Mouse (Mus musculus) midbrain, embryonic 12.5 days (tissue): ENCODE measurements at regions not wholly inside any gene's neighbourhood (a gene's known extent, or its start where the extent isn't known, plus 50 kb on each side); places are given as distances from the start of the nearest gene placed in this dataset.

Experiments used
- ATAC-seq: fragments of 200-750 bp; cut with Nextera tagmentation; 2 replicates; pipeline ENCODE4 v1.8.0; 2017; ENCODE audit warnings: low read depth, moderate TSS enrichment, moderate library complexity; ENCODE audit not compliant: low FRiP score
- H3K27ac ChIP-seq: fragments of 300-500 bp; sonication (generic); replicated peaks from 2 replicates; pipeline ENCODE4 v1.5.1; 2016; ENCODE audit warnings: mild to moderate bottlenecking
- H3K27me3 ChIP-seq: fragments of 300-500 bp; sonication (generic); 2 replicates; pipeline ENCODE4 v1.6.1; 2016; ENCODE audit warnings: mild to moderate bottlenecking
- H3K36me3 ChIP-seq: fragments of 300-500 bp; sonication (generic); 2 replicates; pipeline ENCODE4 v1.6.1; 2016
- H3K4me1 ChIP-seq: fragments of 300-500 bp; sonication (generic); 2 replicates; pipeline ENCODE4 v1.6.1; 2016
- H3K4me2 ChIP-seq: fragments of 300-500 bp; sonication (generic); replicated peaks from 2 replicates; pipeline ENCODE4 v1.6.1; 2016; ENCODE audit warnings: mild to moderate bottlenecking, moderate library complexity
- H3K4me3 ChIP-seq: fragments of 300-500 bp; sonication (generic); 2 replicates; pipeline ENCODE4 v1.5.1; 2016; ENCODE audit warnings: mild to moderate bottlenecking
- H3K9ac ChIP-seq: fragments of 300-500 bp; sonication (generic); replicated peaks from 2 replicates; pipeline ENCODE4 v1.6.1; 2016; ENCODE audit warnings: mild to moderate bottlenecking, moderate library complexity
- H3K9me3 ChIP-seq: fragments of 300-500 bp; sonication (generic); 2 replicates; pipeline ENCODE4 v1.6.1; 2016; ENCODE audit warnings: mild to moderate bottlenecking
- WGBS: fragments of 180-500 bp; shearing (Covaris S2); methylation state at CpG from one replicate; pipeline ENCODE4 v1.1.7; 2016; 5-methylcytosine and 5-hydroxymethylcytosine counted together

GRCm38 (mm10) chr13:110601352-110601751 lies 206.5 kb downstream of the Plk2 start:
- no peak for ATAC-seq
- H3K4me1 ChIP-seq: no peaks in the 10 kb centered on the region
- 75% methylated on average over 5 of the region's 5 CpGs for WGBS

DNA sequence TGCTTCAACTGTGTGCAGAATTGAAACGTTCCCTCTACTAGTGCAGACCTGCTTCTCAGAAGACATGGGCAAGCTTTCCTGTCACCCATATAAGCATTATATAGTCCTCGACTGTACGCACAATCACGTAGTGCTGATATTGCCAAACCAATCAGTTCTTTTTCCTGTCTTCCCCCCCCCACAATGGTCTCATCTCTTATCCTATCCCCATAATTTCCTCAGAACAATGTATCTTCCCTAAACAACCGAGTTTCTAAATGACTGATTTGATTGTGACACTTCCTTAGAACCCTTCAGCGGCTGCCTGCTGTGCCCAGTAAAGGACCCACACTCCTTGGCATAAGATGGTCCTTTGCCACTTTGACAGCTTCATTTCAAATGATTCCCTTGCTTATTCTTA lies 207.0 kb downstream of the Plk2 start:
- WGBS: 84% methylated on average over 6 of the region's 6 CpGs
- Histone ChIP-seq H3K27ac (no peak overlapping the region), H3K4me1 (no peaks in the 10 kb centered on the region), H3K4me2 (no peak overlapping the region), H3K27me3 (no peaks in the 10 kb centered on the region), H3K9me3 (no peaks in the 10 kb centered on the region), H3K36me3 (no peaks in the 10 kb centered on the region), H3K4me3 (no peak overlapping the region), H3K9ac (no peak overlapping the region)
- ATAC-seq: no peak

More at GRCm38 (mm10) chr13:110601352-110601751, 206.5 kb downstream of the Plk2 start:
- H3K9ac ChIP-seq: no peak overlapping the region
- H3K36me3 ChIP-seq: no peaks in the 10 kb centered on the region
- H3K4me3 ChIP-seq: no peak overlapping the region
- H3K27ac ChIP-seq: no peak overlapping the region
- no peaks in the 10 kb centered on the region for H3K9me3 ChIP-seq
- H3K4me2 ChIP-seq: no peak overlapping the region
- no peaks in the 10 kb centered on the region for H3K27me3 ChIP-seq

DNA sequence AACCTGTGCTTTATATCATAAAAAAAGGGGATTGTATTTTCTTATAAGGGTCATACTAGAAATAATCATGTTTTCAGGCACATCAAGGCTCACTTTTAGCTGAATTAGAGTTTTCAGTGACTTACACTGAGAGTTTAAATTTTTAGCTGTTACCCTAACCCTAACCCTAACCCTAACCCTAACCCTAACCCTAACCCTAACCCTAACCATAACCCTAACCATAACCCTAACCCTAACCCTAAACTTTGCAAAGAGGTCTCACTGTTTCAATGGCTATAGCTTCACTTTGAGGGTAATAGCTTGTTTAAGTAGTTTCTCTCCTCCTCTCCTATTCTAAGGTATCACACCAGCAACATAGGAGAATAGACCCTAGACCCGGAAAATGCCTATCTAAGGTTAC lies 208.0 kb downstream of the Plk2 start:
- Histone ChIP-seq H3K27me3 (no peaks in the 10 kb centered on the region), H3K36me3 (no peaks in the 10 kb centered on the region), H3K9me3 (no peaks in the 10 kb centered on the region), H3K27ac (no peak overlapping the region), H3K9ac (no peak overlapping the region), H3K4me2 (no peak overlapping the region), H3K4me1 (no peaks in the 10 kb centered on the region), H3K4me3 (no peak overlapping the region)
- 79% methylated on average over 1 of the region's 1 CpGs for WGBS
- ATAC-seq: no peak

DNA sequence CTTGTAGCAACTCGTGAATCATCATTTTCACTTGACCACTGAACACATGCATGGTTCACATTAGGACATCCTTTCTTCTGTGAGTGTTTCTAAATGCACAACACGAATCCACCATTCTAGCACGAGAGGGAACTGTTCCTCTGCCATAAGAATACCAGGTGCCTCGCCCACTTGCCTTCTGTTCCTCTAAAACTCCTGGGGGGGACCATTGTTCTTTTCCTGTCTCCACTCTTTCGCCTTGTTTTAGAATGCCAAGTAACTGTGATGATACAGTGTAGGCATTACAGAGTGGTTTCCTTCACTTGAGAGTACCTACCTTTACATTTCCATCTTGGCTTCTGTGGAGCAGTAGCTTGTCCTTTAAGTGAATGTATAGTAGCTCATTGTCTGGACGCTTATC lies 224.2 kb downstream of the Plk2 start:
- no peak overlapping the region for H3K9ac ChIP-seq
- WGBS: 82% methylated on average over 6 of the region's 6 CpGs

DNA sequence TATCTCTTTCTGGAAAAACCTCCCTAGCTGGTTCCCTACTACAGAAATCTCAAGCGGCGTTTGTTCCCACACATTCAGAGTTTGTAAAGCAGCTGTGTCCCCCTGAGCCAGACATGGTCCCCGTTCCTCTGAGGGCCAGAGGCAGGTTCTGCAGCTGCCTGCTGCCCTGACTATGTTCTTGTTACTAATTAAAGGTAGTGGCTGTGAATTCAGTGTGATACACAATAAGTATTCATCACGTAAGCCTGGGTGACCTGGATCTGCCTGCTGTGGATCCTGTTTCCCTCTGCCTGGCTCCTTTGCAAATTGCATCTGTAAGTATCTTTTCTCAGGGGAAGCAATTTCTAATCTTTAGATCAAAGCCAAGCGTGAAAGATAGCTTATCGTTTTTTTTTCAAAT lies 232.3 kb downstream of the Plk2 start:
- Histone ChIP-seq H3K36me3 (no peaks in the 10 kb centered on the region), H3K4me2 (no peak overlapping the region), H3K9ac (no peak overlapping the region), H3K4me3 (no peak overlapping the region), H3K27me3 (no peaks in the 10 kb centered on the region), H3K9me3 (no peaks in the 10 kb centered on the region), H3K4me1 (peaks cover 10% of the 10 kb centered on the region), H3K27ac (no peak overlapping the region)
- WGBS: 71% methylated on average over 6 of the region's 6 CpGs
- no peak for ATAC-seq

More for the DNA sequence above, 224.2 kb downstream of the Plk2 start:
- no peaks in the 10 kb centered on the region for H3K4me1 ChIP-seq
- H3K36me3 ChIP-seq: no peaks in the 10 kb centered on the region
- H3K4me3 ChIP-seq: no peak overlapping the region
- H3K27ac ChIP-seq: no peak overlapping the region
- H3K9me3 ChIP-seq: no peaks in the 10 kb centered on the region
- no peaks in the 10 kb centered on the region for H3K27me3 ChIP-seq
- ATAC-seq: no peak
- no peak overlapping the region for H3K4me2 ChIP-seq

DNA sequence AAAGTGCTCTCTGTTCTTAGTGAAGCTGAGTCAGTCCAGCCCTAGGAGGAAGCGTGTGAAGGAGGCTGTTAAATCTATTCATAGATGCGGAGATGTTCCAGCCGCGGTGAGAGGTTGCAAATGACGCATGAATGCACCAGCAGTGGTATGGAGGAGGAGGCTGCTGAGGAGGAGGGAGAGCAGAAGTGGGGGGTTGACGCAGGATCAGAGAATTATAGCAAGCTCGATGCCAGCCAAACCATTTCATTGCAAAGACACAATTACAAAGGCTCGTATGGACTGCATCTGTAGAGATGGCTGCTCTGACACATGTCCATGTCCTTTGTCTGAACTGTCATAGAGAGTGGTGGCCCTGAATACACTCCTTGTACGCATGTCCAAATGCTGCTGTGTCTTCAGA lies 232.9 kb downstream of the Plk2 start:
- Histone ChIP-seq H3K27me3 (no peaks in the 10 kb centered on the region), H3K9me3 (no peaks in the 10 kb centered on the region), H3K4me3 (no peak overlapping the region), H3K27ac (no peak overlapping the region), H3K36me3 (no peaks in the 10 kb centered on the region), H3K4me2 (no peak overlapping the region), H3K4me1 (peaks cover 10% of the 10 kb centered on the region), H3K9ac (no peak overlapping the region)
- 57% methylated on average over 9 of the region's 9 CpGs for WGBS
- ATAC-seq: peak; percentile 71

DNA sequence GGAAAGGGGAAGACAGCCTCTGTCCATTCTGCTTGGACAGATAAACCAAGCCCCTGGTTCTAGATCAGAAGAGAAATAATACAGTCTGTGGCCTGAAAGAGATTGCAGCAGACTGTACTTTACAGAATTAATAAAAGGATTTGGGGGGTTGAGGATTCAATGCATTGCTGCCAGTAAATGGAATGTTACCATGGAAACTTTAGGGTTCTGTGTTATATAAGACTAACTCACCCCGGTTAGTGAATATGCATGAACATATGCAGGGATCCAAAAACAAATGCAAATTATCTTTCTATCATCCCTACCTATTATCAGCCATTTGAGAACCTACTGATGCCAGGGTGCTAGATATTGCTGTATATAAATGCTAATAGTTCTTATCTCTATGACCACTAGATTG lies 233.4 kb downstream of the Plk2 start:
- Histone ChIP-seq H3K4me3 (no peak overlapping the region), H3K27ac (no peak overlapping the region), H3K9me3 (no peaks in the 10 kb centered on the region), H3K4me1 (peaks cover 10% of the 10 kb centered on the region), H3K4me2 (no peak overlapping the region), H3K9ac (no peak overlapping the region), H3K27me3 (no peaks in the 10 kb centered on the region), H3K36me3 (no peaks in the 10 kb centered on the region)
- WGBS: 64% methylated on average over 1 of the region's 1 CpGs
- ATAC-seq: no peak

DNA sequence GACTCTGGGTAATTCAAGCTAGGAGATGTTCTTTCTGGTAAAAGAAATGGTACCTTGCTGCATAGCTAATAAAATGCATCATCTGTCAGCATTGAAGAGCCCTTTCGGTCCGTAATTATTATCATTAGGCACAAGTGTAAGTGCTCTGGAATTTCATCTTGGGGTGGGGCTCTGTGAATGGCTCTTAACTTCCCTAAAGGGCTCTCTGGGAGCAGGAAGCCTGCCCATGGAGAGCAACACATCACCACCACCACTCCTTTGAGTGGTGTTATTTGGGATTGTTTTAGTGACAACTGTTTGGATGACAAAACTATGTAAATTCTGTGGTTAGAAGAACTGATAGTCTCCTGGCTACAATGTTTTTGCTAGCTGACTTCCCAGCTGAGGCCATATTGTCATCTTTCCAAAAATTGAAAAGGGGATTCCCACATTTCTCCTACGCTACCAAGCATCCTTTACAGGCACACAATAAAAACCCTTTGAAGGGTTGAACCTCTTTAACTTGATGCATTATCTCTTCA lies 238.5 kb downstream of the Plk2 start:
- H3K9ac ChIP-seq: no peak overlapping the region
- H3K27ac ChIP-seq: no peak overlapping the region
- no peaks in the 10 kb centered on the region for H3K9me3 ChIP-seq
- ATAC-seq: no peak
- 83% methylated on average over 3 of the region's 3 CpGs for WGBS
- no peak overlapping the region for H3K4me2 ChIP-seq
- H3K36me3 ChIP-seq: no peaks in the 10 kb centered on the region
- no peaks in the 10 kb centered on the region for H3K4me1 ChIP-seq
- H3K4me3 ChIP-seq: no peak overlapping the region
- H3K27me3 ChIP-seq: no peaks in the 10 kb centered on the region

GRCm38 (mm10) chr13:110633899-110634298 lies 239.1 kb downstream of the Plk2 start:
- no peak overlapping the region for H3K27ac ChIP-seq
- no peaks in the 10 kb centered on the region for H3K9me3 ChIP-seq
- no peak for ATAC-seq
- no peaks in the 10 kb centered on the region for H3K27me3 ChIP-seq
- WGBS: 81% methylated on average over 1 of the region's 1 CpGs
- no peak overlapping the region for H3K4me2 ChIP-seq
- no peaks in the 10 kb centered on the region for H3K4me1 ChIP-seq
- no peak overlapping the region for H3K9ac ChIP-seq
- no peaks in the 10 kb centered on the region for H3K36me3 ChIP-seq
- no peak overlapping the region for H3K4me3 ChIP-seq

- H3K4me3 ChIP-seq: no peak overlapping the region
- peaks cover 7% of the 10 kb centered on the region; the same call in 1 of the 2 replicates for H3K27me3 ChIP-seq
- 79% methylated on average over 3 of the region's 3 CpGs for WGBS
- no peak overlapping the region for H3K27ac ChIP-seq
- H3K9ac ChIP-seq: no peak overlapping the region
- peaks cover 10% of the 10 kb centered on the region for H3K4me1 ChIP-seq
- H3K9me3 ChIP-seq: no peaks in the 10 kb centered on the region
- no peaks in the 10 kb centered on the region for H3K36me3 ChIP-seq
- H3K4me2 ChIP-seq: no peak overlapping the region
- no peak for ATAC-seq
These were observed 247.9 kb downstream of the Plk2 start for GRCm38 (mm10) chr13:110642792-110643191.

DNA sequence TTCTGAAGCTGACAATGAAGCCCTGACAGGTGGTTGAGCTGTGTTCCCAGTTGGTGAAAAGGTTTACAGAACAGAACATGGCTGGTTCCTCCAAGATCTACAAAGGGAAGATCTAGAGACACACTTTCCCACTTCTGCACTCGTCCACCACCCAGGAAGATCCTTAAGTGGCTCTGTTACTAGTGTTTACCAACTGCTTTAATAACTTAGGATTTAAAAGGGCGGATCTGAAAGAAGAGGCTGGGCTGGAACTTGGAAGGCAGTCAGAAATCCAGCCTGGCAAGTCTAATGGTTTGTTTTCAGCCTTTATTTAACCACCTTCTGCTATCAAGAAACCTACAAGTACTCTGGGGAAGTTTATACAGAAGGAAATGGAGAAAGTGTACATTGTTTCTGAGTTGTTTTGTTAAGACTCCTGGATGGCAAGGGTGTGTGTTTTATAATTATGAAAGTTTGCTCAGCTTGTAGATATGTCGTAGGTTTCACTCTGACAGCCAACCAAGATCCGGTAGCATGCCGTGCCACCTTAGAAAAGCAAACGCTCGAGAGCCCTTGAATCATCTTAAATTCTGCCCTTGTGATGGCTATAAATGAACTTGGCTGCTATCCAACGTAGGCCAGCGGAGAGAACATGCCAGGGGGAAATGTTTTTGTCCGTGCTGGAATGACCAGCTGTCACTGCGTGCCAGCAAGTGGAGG lies 248.5 kb downstream of the Plk2 start:
- Histone ChIP-seq H3K9me3 (no peaks in the 10 kb centered on the region), H3K4me3 (no peak overlapping the region), H3K9ac (no peak overlapping the region), H3K27ac (peak overlapping the region; percentile 15; the same call in 1 of the 2 replicates), H3K36me3 (no peaks in the 10 kb centered on the region), H3K4me2 (peak overlapping the region; percentile 19; the same call in 1 of the 2 replicates), H3K27me3 (peaks cover 8% of the 10 kb centered on the region), H3K4me1 (peaks cover 10% of the 10 kb centered on the region)
- ATAC-seq: 0 out of 2 replicates have a peak, but pooled peaks have one; percentile 49
- 53% methylated on average over 11 of the region's 11 CpGs for WGBS

- Histone ChIP-seq H3K27ac (no peak overlapping the region), H3K4me2 (peak overlapping the region; percentile 19; the same call in 1 of the 2 replicates)
These were observed 249.0 kb downstream of the Plk2 start for GRCm38 (mm10) chr13:110643897-110644213.

GRCm38 (mm10) chr13:110649378-110649777 lies 254.5 kb downstream of the Plk2 start:
- H3K4me3 ChIP-seq: no peak overlapping the region
- H3K9ac ChIP-seq: no peak overlapping the region
- 58% methylated on average over 1 of the region's 1 CpGs for WGBS
- H3K27ac ChIP-seq: no peak overlapping the region
- H3K4me2 ChIP-seq: no peak overlapping the region
- H3K4me1 ChIP-seq: peaks cover 9% of the 10 kb centered on the region
- no peaks in the 10 kb centered on the region for H3K36me3 ChIP-seq
- no peak for ATAC-seq
- peaks cover 17% of the 10 kb centered on the region for H3K27me3 ChIP-seq
- H3K9me3 ChIP-seq: no peaks in the 10 kb centered on the region

More at GRCm38 (mm10) chr13:110643897-110644213, 249.0 kb downstream of the Plk2 start:
- WGBS: 80% methylated on average over 3 of the region's 3 CpGs
- H3K9ac ChIP-seq: no peak overlapping the region
- no peaks in the 10 kb centered on the region for H3K9me3 ChIP-seq
- no peak for ATAC-seq
- no peaks in the 10 kb centered on the region for H3K36me3 ChIP-seq
- no peak overlapping the region for H3K4me3 ChIP-seq
- H3K27me3 ChIP-seq: peaks cover 13% of the 10 kb centered on the region
- peaks cover 10% of the 10 kb centered on the region for H3K4me1 ChIP-seq
